Mouse (Mus musculus): ENCODE measurements around the gene Kcnh7.

DNA sequence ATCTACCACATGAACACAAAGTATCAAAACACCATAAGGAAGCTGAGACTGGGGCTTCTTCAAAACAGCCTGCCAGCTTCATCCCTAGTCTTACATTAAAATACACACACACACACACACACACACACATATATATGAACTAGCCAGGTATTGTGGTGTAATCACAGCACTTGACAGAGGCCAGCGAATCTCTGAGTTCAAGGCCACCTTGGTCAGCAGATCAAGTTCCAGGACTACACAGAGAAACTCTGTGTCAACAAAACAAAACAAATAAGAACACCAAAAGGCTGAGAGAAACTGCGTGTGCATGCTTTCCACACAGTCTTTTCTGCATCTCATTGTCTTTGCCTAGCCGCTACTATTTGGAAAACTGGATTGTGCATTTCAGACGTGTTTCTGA, 531.6 kb downstream of the Kcnh7 start:
- TF ChIP-seq CHD2 (IDR thresholded peaks at IDR 0.05; ENCODE audit: low read depth, low read length) (no peak), ZNF384 (IDR thresholded peaks at IDR 0.05; ENCODE audit: low read depth, low read length) (no peak), MAFK (IDR thresholded peaks at IDR 0.05; ENCODE audit: insufficient read depth, low read depth, low read length) (no peak), HCFC1 (IDR thresholded peaks at IDR 0.05; ENCODE audit: borderline replicate concordance, insufficient read depth, low read length) (no peak)

Measured in ES-E14 (cell line).